Mouse (Mus musculus) thymus, postnatal 10 days (tissue): ENCODE data around the gene Tuba1c.
"Not testable (repeated sequence)": the region's sequence is repeated elsewhere in the genome, so short reads cannot be mapped to it uniquely, and the experiment has no call there.

Source experiments
- DNase-seq, 2 experiments: peaks; one replicate each; pipeline ENCODE4 v3.0.0; 2021; ENCODE audit warnings: low spot score in 2 of 2

Tuba1c gene

GRCm38 (mm10) chr15:99030585-99031387, 1.1 kb downstream of the Tuba1c start:
- peak in 1 of 2 experiments; percentile 12 for DNase-seq

- DNase-seq, result no peak
These were observed 1.6 kb downstream of the Tuba1c start for GRCm38 (mm10) chr15:99031388-99031675.

- DNase-seq, result no peak
These were observed 2.5 kb downstream of the Tuba1c start for GRCm38 (mm10) chr15:99032041-99032725.

- DNase-seq, result no peak
These were observed 3.1 kb downstream of the Tuba1c start for GRCm38 (mm10) chr15:99032726-99033250.

GRCm38 (mm10) chr15:99033498-99034270, 4.0 kb downstream of the Tuba1c start:
- no peak for DNase-seq

GRCm38 (mm10) chr15:99035431-99035830, 5.7 kb downstream of the Tuba1c start:
- no peak for DNase-seq

- DNase-seq, result no peak
These were observed 6.7 kb downstream of the Tuba1c start for GRCm38 (mm10) chr15:99036249-99036905.

GRCm38 (mm10) chr15:99038025-99038424, 8.3 kb downstream of the Tuba1c start:
- no peak for DNase-seq

GRCm38 (mm10) chr15:99038797-99039196, 9.1 kb downstream of the Tuba1c start:
- DNase-seq, result no peak

GRCm38 (mm10) chr15:99039306-99039705, 9.6 kb downstream of the Tuba1c start:
- DNase-seq, result no peak

- DNase-seq, result no peak
These were observed 10.6 kb downstream of the Tuba1c start for GRCm38 (mm10) chr15:99039996-99040919.

GRCm38 (mm10) chr15:99040920-99041856, 11.5 kb downstream of the Tuba1c start:
- DNase-seq, result no peak

GRCm38 (mm10) chr15:99042334-99042733, 12.6 kb downstream of the Tuba1c start:
- DNase-seq, result no peak

GRCm38 (mm10) chr15:99044854-99045253, 15.2 kb downstream of the Tuba1c start:
- no peak for DNase-seq

GRCm38 (mm10) chr15:99045734-99046133, 16.0 kb downstream of the Tuba1c start:
- not testable (repeated sequence) for DNase-seq

- peak in 1 of 2 experiments; percentile 50 for DNase-seq
These were observed 20.0 kb downstream of the Tuba1c start for GRCm38 (mm10) chr15:99049473-99050253.

GRCm38 (mm10) chr15:99053373-99053772, 23.7 kb downstream of the Tuba1c start:
- no peak for DNase-seq

GRCm38 (mm10) chr15:99055040-99055439, 25.3 kb downstream of the Tuba1c start, which contains the start of gene Prph:
Gene Prph, plus strand, starts transcription at chr15:99055174.
- no peak for DNase-seq
